Mouse (Mus musculus) embryo, embryonic 9.5 days (tissue): ENCODE data around the gene Gm12216.

Experiments used
- DNase-seq: peaks from one replicate; pipeline ENCODE4 v3.0.0-alpha.2; 2017; ENCODE audit errors: extremely low spot score

The Gm12216 gene

GRCm38 (mm10) chr11:53742353-53742752, 116.7 kb downstream of the Gm12216 start:
- DNase-seq = no peak

DNA sequence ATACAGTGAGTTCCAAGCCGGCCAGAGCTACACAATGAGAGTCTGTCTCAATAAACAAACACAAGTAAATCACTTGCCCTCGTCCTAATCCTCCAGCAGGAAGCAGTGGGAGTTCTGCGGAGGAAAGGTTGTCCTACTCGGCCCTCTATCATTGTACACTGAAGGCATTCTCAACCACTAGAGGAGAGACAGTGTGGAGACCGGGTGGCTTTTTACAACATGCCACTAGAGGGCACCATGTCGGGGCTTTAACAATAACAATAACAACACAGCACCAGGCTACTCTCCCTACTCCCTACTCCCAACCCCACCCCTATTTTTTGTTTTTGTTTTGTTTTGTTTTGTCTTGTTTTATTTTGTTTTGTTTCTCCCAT, 121.5 kb downstream of the Gm12216 start:
- peak; percentile 45 for DNase-seq

DNA sequence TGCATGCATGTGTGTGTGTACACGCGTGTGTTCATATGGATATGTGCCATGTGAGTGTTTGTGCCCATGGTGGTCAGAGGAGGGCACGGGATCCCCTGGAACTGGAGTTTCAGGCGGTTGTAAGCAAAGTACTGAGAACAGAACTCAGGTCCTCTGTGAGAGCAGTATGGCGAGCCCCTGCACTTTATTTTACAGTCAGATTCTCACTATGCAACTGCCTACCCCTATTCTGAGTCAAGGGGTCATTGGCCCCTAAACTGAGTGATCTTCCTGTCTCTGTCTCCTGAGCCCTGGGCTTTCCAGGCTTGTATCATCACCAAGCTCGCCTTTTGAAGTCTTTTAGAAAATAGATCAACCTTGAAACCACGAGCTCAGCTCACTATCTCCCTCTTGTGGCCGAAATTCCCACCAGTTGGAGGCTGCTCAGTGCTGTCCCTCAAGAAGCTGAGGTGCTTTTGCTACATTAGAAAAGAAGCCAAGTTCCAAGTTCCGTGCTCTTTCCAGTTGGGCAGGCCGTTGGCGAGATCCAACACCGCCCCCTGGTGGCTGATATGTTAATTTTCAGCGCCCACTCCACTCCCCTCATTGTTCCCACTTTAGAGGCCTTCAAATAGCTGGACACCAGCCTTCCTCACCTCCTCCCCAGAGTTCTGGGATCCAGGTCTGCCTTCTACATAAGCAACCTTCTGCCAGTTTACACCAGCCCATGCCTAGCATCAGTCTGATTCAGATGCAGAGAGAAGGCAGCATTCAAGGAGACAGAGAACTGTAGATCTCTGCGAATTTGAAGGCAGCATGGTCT, 122.1 kb downstream of the Gm12216 start:
- DNase-seq = peak; percentile 82

DNA sequence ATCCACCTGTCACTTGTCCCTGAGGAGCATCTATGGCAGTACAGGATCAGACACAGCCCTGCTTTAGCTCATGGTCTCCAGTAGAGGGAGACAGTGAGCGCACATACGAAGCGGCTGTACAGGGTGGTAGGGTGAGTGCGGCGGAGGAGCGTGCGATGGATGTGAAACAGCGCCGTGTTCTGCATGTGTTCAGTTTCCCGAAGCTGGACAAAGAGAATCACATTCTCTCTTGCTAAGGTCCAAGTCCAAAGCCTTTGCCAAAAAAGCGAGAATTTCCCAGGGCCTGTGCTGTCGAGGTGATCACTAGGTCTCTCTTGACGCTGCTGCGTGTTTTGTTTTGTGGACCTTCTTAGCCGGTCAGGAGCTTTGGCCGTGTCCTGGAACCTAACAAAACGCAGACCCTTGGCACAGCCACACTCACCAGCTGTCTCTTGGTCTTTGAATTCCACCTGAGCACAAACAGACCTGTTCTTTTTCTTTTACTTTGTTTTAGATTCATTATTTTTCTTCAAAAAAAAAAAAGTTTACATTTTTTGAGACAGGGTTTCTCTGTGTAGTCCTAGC, 123.3 kb downstream of the Gm12216 start:
- peak; percentile 75 for DNase-seq

DNA sequence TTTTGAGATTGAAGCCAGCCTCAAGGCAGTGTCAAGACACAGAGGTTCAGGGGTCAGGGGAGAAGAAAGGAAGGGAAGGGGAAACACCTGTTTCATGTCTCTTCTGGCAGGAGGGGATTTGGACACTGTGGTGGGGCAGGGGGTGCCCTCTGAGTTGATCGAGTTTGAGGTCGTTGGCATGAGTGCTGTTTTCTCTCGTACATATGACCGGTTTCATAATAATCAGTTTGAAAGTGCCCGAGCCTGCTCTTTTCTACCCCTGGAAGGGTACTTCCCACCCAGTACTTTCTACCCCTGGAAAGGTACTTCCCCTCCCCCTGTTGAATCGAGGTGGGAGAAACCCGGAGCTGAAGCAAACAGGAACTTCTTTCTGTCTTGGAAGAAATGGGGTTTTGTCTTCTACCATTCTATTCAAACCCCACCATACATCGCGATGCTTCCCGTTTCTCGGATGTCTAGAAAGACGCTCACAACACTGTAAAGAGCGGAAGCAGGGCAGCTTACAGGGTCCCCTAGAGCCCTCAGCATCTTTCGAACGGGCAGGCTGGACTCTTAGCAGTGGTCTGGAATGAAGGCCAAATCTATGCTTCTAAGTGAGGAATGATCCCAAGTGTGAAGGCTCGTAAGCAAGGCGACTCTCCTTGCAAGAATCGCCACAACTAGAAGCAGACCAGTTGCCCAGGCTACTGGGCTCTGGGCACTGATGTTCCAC, 123.9 kb downstream of the Gm12216 start:
- DNase-seq = no peak

DNA sequence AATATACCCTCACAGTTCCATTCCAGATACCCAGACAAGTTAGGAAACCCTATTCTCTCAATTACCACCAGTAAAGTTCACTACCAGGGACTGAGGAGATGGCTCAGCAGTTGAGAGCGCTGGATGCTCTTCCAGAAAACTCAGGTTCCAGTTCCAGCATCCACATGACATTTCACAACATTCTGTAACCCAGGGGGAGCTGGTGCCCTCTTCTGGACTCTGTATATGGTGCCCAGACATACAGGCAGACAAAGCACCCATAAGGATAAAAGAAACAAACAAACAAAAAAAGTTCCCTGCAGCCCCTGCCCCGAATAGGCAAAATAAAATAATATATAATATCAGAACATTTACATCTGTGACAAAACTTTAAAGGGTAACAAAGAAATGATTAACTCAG, 124.6 kb downstream of the Gm12216 start:
- no peak for DNase-seq

DNA sequence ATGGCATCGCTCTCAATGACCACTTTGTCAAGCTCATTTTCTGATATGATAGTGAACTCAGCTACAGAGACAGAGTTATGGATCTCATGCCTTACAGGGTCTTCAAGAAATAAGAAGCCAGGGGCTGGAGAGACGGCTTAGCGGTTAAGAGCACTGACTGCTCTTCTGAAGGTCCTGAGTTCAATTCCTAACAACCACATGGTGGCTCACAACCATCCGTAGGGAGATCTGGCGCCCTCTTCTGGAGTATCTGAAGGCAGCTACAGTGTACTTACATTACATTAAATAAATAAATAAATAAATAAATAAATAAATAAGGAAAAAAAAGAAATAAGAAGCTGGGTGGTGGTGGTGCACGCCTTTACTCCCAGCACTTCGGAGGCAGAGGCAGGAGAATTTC, 125.2 kb downstream of the Gm12216 start:
- no peak for DNase-seq
